Mouse (Mus musculus) MEL (cell line): Measurements from ENCODE around the gene Thap3.

Experiments
- BHLHE40 ChIP-seq: IDR thresholded peaks from 2 replicates; pipeline ENCODE4 v1.6.1; 2012; ENCODE audit warnings: low read depth, mild to moderate bottlenecking, inconsistent platforms, low read length, improper control_type of control experiment, borderline replicate concordance
- CTCF ChIP-seq, 3 experiments: IDR thresholded peaks in 2 of 3; conservative IDR thresholded peaks in 1 of 3; 2 replicates each; pipeline ENCODE4 v1.5.1; 2011 to 2012; ENCODE audit warnings: low read length in 3 of 3, low read depth in 2 of 3, mild to moderate bottlenecking in 2 of 3, improper control_type of control experiment in 1 of 3, inconsistent platforms in 1 of 3, mixed read lengths in 1 of 3, moderate library complexity in 1 of 3; ENCODE audit not compliant: control insufficient read depth in 1 of 3, insufficient read depth in 1 of 3, poor library complexity in 1 of 3, severe bottlenecking in 1 of 3
- JUND ChIP-seq: IDR thresholded peaks from 2 replicates; pipeline ENCODE4 v1.6.1; 2011; ENCODE audit warnings: low read depth, mild to moderate bottlenecking, improper control_type of control experiment, low read length
- MAZ ChIP-seq: IDR thresholded peaks from 2 replicates; pipeline ENCODE4 v1.6.1; 2012; ENCODE audit warnings: low read depth, mild to moderate bottlenecking, inconsistent platforms, low read length, improper control_type of control experiment
- NELFE ChIP-seq: IDR thresholded peaks from 2 replicates; pipeline ENCODE4 v1.6.1; 2011; ENCODE audit warnings: low read depth, low read length, improper control_type of control experiment
- POLR2A ChIP-seq, 2 experiments: IDR thresholded peaks; 2 replicates each; pipeline ENCODE4 v1.6.1; 2011 to 2012; ENCODE audit warnings: low read length in 2 of 2, mild to moderate bottlenecking in 2 of 2, control low read depth in 1 of 2, improper control_type of control experiment in 1 of 2, low read depth in 1 of 2, moderate library complexity in 1 of 2; ENCODE audit not compliant: control insufficient read depth in 1 of 2, insufficient read depth in 1 of 2, poor library complexity in 1 of 2

DNA sequence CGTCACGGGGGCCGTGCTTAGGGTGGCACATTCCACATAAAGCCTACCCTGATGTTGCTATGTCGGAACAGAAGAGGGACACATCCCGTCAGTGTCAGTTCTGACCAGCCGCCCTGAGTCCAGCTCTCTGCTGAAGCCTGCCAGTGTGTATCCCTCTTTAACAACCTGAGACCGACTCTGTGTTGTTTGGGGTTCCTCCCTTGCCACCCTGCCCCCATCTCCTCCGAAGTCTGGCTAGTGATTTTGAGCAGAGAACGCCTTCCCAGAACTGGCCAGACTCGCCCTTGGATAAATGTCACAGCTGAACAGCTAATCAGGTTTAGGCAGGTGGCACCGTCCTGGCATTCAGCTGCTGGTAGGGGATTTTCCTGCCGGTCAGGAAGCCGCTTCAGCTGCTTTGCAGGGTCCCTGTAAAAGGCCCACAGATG is 21.9 kb upstream of the Thap3 start:
- TF ChIP-seq CTCF (IDR thresholded peaks at IDR 0.05 in 2 of 3, conservative IDR thresholded peaks at IDR 0.05 in 1 of 3; ENCODE audit: control insufficient read depth in 1 of 3, insufficient read depth in 1 of 3, low read depth in 2 of 3, low read length in 3 of 3, poor library complexity in 1 of 3, severe bottlenecking in 1 of 3) (no peak), BHLHE40 (no peak), MAZ (no peak), NELFE (no peak), POLR2A (IDR thresholded peaks at IDR 0.05; ENCODE audit: control insufficient read depth in 1 of 2, insufficient read depth in 1 of 2, low read depth in 1 of 2, low read length in 2 of 2, poor library complexity in 1 of 2) (no peak), JUND (no peak)
